Mouse (Mus musculus) lung, postnatal 0 days (tissue): ENCODE data around the gene Lgals9.

Experiments
- CTCF ChIP-seq: IDR thresholded peaks from 2 replicates; pipeline ENCODE4 v1.5.1; 2016; ENCODE audit warnings: antibody characterized with exemption, mild to moderate bottlenecking
- EP300 ChIP-seq: IDR thresholded peaks from 2 replicates; pipeline ENCODE4 v1.6.1; 2016; ENCODE audit warnings: antibody characterized with exemption, mild to moderate bottlenecking, control low read depth

DNA sequence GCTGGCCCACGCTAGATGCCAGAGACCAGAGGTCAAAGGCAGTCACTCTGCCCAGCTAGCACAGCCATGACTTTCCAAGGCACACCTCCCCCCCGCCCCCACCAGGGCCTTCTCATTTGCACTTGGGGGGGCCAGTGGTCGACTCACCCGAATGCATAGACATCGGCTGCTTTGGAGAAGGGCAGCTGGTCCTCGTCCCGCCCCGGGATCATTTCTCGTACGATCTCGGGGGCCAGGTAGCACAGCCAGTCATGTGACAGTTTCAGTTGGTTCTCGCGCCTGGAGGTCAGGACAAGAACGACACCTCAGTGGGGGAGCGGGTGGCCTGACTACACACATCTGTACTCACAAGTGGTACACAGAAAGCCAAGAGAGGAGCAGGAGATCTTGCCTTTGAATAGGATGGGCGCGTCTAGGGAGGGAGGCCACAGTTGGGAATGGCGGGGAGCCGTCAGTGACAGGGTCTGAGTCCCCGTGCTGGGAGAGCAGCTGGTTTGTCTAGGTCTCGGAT lies 35.8 kb upstream of the Lgals9 start:
- TF ChIP-seq CTCF (no peak), EP300 (no peak)
